Mouse (Mus musculus): ENCODE measurements around the gene Flcn.
A peak's percentile ranks its signal among the peaks of the same experiment; 100 is the strongest.
"Not testable (repeated sequence)": the region's sequence is repeated elsewhere in the genome, so short reads cannot be mapped to it uniquely, and the experiment has no call there.

The Flcn gene

GRCm38 (mm10) chr11:59809670-59810474 lies at the start of gene Flcn:
Flcn (minus strand) TSS chr11:59810016.
- DNase-seq (ENCODE audit: low spot score in 2 of 2), result peak; percentile 92 to 93

GRCm38 (mm10) chr11:59852865-59853264 lies 43.0 kb upstream of the Flcn start:
- DNase-seq (ENCODE audit: low spot score in 2 of 2), result no peak

GRCm38 (mm10) chr11:59847891-59848884 lies 38.4 kb upstream of the Flcn start:
- peak; percentile 58 to 63 for DNase-seq (ENCODE audit: low spot score in 2 of 2)

- peak; percentile 29 to 43 for DNase-seq (ENCODE audit: low spot score in 2 of 2)
These were observed 37.3 kb upstream of the Flcn start for GRCm38 (mm10) chr11:59847131-59847530.

GRCm38 (mm10) chr11:59846311-59846710 lies 36.5 kb upstream of the Flcn start:
- no peak for DNase-seq (ENCODE audit: low spot score in 2 of 2)

GRCm38 (mm10) chr11:59839459-59840126 lies 29.8 kb upstream of the Flcn start, which contains the start of gene Cops3:
Cops3 (minus strand) TSS chr11:59839838.
- peak; percentile 94 to 95 for DNase-seq (ENCODE audit: low spot score in 2 of 2)

GRCm38 (mm10) chr11:59839008-59839458 lies 29.2 kb upstream of the Flcn start, which contains the start of gene Nt5m:
Nt5m (plus strand) TSS chr11:59839447.
- peak; percentile 93 to 94 for DNase-seq (ENCODE audit: low spot score in 2 of 2)

GRCm38 (mm10) chr11:59838426-59838825 lies 28.6 kb upstream of the Flcn start:
- no peak for DNase-seq (ENCODE audit: low spot score in 2 of 2)

GRCm38 (mm10) chr11:59837789-59838188 lies 28.0 kb upstream of the Flcn start:
- not testable (repeated sequence) for DNase-seq (ENCODE audit: low spot score in 2 of 2)

- no peak for DNase-seq (ENCODE audit: low spot score in 2 of 2)
These were observed 11.8 kb upstream of the Flcn start for GRCm38 (mm10) chr11:59821625-59822024.

GRCm38 (mm10) chr11:59817916-59818315 lies 8.1 kb upstream of the Flcn start:
- no peak for DNase-seq (ENCODE audit: low spot score in 2 of 2)

- DNase-seq (ENCODE audit: low spot score in 2 of 2), result no peak
These were observed 5.8 kb upstream of the Flcn start for GRCm38 (mm10) chr11:59815482-59816065.

- DNase-seq (ENCODE audit: low spot score in 2 of 2), result no peak
These were observed 5.1 kb upstream of the Flcn start for GRCm38 (mm10) chr11:59814936-59815335.

GRCm38 (mm10) chr11:59814311-59814710 lies 4.5 kb upstream of the Flcn start:
- no peak for DNase-seq (ENCODE audit: low spot score in 2 of 2)

- no peak for DNase-seq (ENCODE audit: low spot score in 2 of 2)
These were observed 3.5 kb upstream of the Flcn start for GRCm38 (mm10) chr11:59813276-59813675.

GRCm38 (mm10) chr11:59811211-59811610 lies 1.4 kb upstream of the Flcn start:
- no peak for DNase-seq (ENCODE audit: low spot score in 2 of 2)

- DNase-seq (ENCODE audit: low spot score in 2 of 2), result no peak
These were observed 803 bp upstream of the Flcn start for GRCm38 (mm10) chr11:59810480-59811158.

- peak; percentile 52 to 66 for DNase-seq (ENCODE audit: low spot score in 2 of 2)
These were observed 646 bp downstream of the Flcn start for GRCm38 (mm10) chr11:59809071-59809669.

GRCm38 (mm10) chr11:59808170-59808960 lies 1.5 kb downstream of the Flcn start:
- no peak for DNase-seq (ENCODE audit: low spot score in 2 of 2)
